10 mouse cellular contexts compared by ENCODE assay signal in the genomic region with DNA sequence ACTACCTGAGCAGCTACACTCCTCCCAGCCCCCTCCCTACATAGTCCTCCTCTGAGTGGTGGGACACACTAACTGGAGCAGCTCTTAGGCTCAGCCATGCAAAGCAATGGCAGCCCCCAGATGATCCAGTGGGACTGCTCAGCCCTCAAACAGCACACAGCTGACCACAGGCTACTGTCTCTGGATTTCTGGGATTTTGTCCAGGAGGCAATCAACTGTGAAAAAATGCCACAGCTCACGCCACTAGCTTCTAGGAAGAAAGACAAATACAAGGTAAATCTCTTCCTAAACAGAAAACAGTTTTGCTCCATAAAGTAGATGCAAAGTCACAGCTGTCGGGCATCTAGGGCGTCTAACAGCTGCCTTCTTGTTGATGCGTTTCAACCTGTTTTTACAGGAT.
DNase-seq lines count a peak whose midpoint lies in the region; ATAC-seq lines count a peak whose summit lies in the region.
"Had no signal": no experiment of that assay in that cellular context is flagged by ENCODE, and none has a peak within 500 bp of the region (broad histone marks: within the 10 kb centered on the region; RNA-seq: fewer than 3 reads in every experiment).

No protein-coding gene starts in this region.

- WGBS in midbrain, embryonic 13.5 days: 69% methylated on average over 4 of the region's 4 CpGs
- WGBS in midbrain, embryonic 15.5 days: 63% methylated on average over 4 of the region's 4 CpGs

- H3K9ac ChIP-seq in midbrain, embryonic 13.5 days (replicated peaks): no peak overlapping the region
- H3K9ac ChIP-seq in midbrain, embryonic 15.5 days: no peak overlapping the region

- no peaks in the 10 kb centered on the region for H3K9me3 ChIP-seq in midbrain, embryonic 13.5 days
- no peaks in the 10 kb centered on the region for H3K9me3 ChIP-seq in midbrain, embryonic 15.5 days

- peaks cover 9% of the 10 kb centered on the region; the same call in 1 of the 2 replicates for H3K4me1 ChIP-seq in midbrain, embryonic 13.5 days (replicated peaks)
- H3K4me1 ChIP-seq in midbrain, embryonic 15.5 days: peaks cover 5% of the 10 kb centered on the region; the same call in 1 of the 2 replicates

- no peak overlapping the region for H3K4me3 ChIP-seq in midbrain, embryonic 13.5 days (replicated peaks)
- no peak overlapping the region for H3K4me3 ChIP-seq in midbrain, embryonic 15.5 days

- H3K27ac ChIP-seq in midbrain, embryonic 13.5 days: no peak overlapping the region
- no peak overlapping the region for H3K27ac ChIP-seq in midbrain, embryonic 15.5 days

- 0 out of 2 replicates have a peak, but pooled peaks cover 3% of the 10 kb centered on the region for H3K27me3 ChIP-seq in midbrain, embryonic 13.5 days
- no peaks in the 10 kb centered on the region for H3K27me3 ChIP-seq in midbrain, embryonic 15.5 days (replicated peaks)

- no peak overlapping the region for H3K4me2 ChIP-seq in midbrain, embryonic 13.5 days (replicated peaks)
- no peak overlapping the region for H3K4me2 ChIP-seq in midbrain, embryonic 15.5 days

- ATAC-seq in midbrain, embryonic 13.5 days: 0 out of 2 replicates have a peak, but pooled peaks have one; percentile 45
- ATAC-seq in midbrain, embryonic 15.5 days (replicated peaks): no peak
- ATAC-seq: activated CD4-positive, CD25-positive, alpha-beta regulatory T cell, adult 4 months; forebrain, embryonic 16.5 days had no signal

- DNase-seq in cerebellum, adult 8-10 months: peak; percentile 35
- peak; percentile 68 for DNase-seq in kidney, adult 11 months
- peak; percentile 22 to 42 for DNase-seq in kidney, postnatal 4 days
- DNase-seq in frontal cortex, postnatal 14 days (ENCODE audit: low spot score in 2 of 2): no peak
- DNase-seq in adrenal gland, postnatal 10 days: no peak
- DNase-seq: heart, postnatal 4 days had no signal

- H3K36me3 ChIP-seq in midbrain, embryonic 13.5 days: no peaks in the 10 kb centered on the region
- no peaks in the 10 kb centered on the region for H3K36me3 ChIP-seq in midbrain, embryonic 15.5 days (replicated peaks)

Comparison
In these comparisons a context has a peak if more than half of its experiments do, and no peak if none do; other contexts are left out.
1. DNase-seq: peak in cerebellum, adult 8-10 months (single experiment), kidney, adult 11 months (single experiment) and kidney, postnatal 4 days (2 of 2); none in frontal cortex, postnatal 14 days (0 of 2) and adrenal gland, postnatal 10 days (single experiment).